ENCODE assay signal across 16 mouse cellular contexts in genomic region chr3:105408211-105408610, GRCm38 (mm10). TPM values are rescaled to one million over a fixed set of nuclear protein-coding genes. Genes with fewer than 3 reads are reported as not detected.
DNase-seq lines count a peak whose midpoint lies in the region; ATAC-seq lines count a peak whose summit lies in the region.
"Had no signal": no experiment of that assay in that cellular context is flagged by ENCODE, and none has a peak within 500 bp of the region (broad histone marks: within the 10 kb centered on the region; RNA-seq: fewer than 3 reads in every experiment).

No protein-coding gene starts in this region.

- H3K27me3 ChIP-seq in embryonic facial prominence, embryonic 12.5 days = no peaks in the 10 kb centered on the region
- 0 out of 2 replicates have a peak, but pooled peaks cover 3% of the 10 kb centered on the region for H3K27me3 ChIP-seq in hindbrain, embryonic 12.5 days
- no peaks in the 10 kb centered on the region for H3K27me3 ChIP-seq in midbrain, embryonic 16.5 days (ENCODE audit: control insufficient read depth, insufficient read depth, low read depth, low read length)

- no peak overlapping the region for H3K4me2 ChIP-seq in embryonic facial prominence, embryonic 12.5 days (replicated peaks)
- H3K4me2 ChIP-seq in hindbrain, embryonic 12.5 days (replicated peaks) = no peak overlapping the region
- no peak overlapping the region for H3K4me2 ChIP-seq in midbrain, embryonic 16.5 days (ENCODE audit: low read length)

- no peaks in the 10 kb centered on the region for H3K36me3 ChIP-seq in embryonic facial prominence, embryonic 12.5 days
- H3K36me3 ChIP-seq in hindbrain, embryonic 12.5 days = no peaks in the 10 kb centered on the region
- no peaks in the 10 kb centered on the region for H3K36me3 ChIP-seq in midbrain, embryonic 16.5 days (ENCODE audit: control insufficient read depth, insufficient read depth, low read length)

- intact Hi-C loops in heart, postnatal 14 days (cut with DNase I) = no loop called here

- peak; percentile 74 for DNase-seq in heart, adult 11 months
- DNase-seq in heart, postnatal 14 days = no peak
- no peak for DNase-seq in thymus, postnatal 10 days (ENCODE audit: low spot score in 2 of 2)
- DNase-seq in layer of hippocampus, adult 9-11 months = no peak
- no peak for DNase-seq in layer of hippocampus, adult 8-10 months (ENCODE audit: low spot score in 2 of 2)
- DNase-seq: adrenal gland, postnatal 10 days; cerebellum, postnatal 36 days; heart, adult 2 months; kidney, postnatal 4 days; liver; lung, adult 2 months had no signal

- H3K4me1 ChIP-seq in embryonic facial prominence, embryonic 12.5 days = no peaks in the 10 kb centered on the region; the same call in 1 of the 2 replicates
- H3K4me1 ChIP-seq in hindbrain, embryonic 12.5 days = peaks cover 19% of the 10 kb centered on the region
- H3K4me1 ChIP-seq in midbrain, embryonic 16.5 days (ENCODE audit: control insufficient read depth, insufficient read depth, low read length) = peaks cover 9% of the 10 kb centered on the region

- no peak overlapping the region for H3K27ac ChIP-seq in embryonic facial prominence, embryonic 12.5 days
- H3K27ac ChIP-seq in hindbrain, embryonic 12.5 days = peak overlapping the region; percentile 17; the same call in 1 of the 2 replicates
- no peak overlapping the region for H3K27ac ChIP-seq in midbrain, embryonic 16.5 days (ENCODE audit: low read length)
- H3K27ac ChIP-seq: heart, adult 2 months; macrophage had no signal

- H3K4me3 ChIP-seq in embryonic facial prominence, embryonic 12.5 days = no peak overlapping the region
- no peak overlapping the region for H3K4me3 ChIP-seq in hindbrain, embryonic 12.5 days
- no peak overlapping the region for H3K4me3 ChIP-seq in midbrain, embryonic 16.5 days (ENCODE audit: low read depth, low read length)
- H3K4me3 ChIP-seq: heart, adult 2 months had no signal

- no peak overlapping the region for H3K9ac ChIP-seq in embryonic facial prominence, embryonic 12.5 days
- no peak overlapping the region for H3K9ac ChIP-seq in hindbrain, embryonic 12.5 days
- H3K9ac ChIP-seq in midbrain, embryonic 16.5 days (ENCODE audit: low read depth, low read length) = no peak overlapping the region

- WGBS in embryonic facial prominence, embryonic 12.5 days = 58% methylated on average over 3 of the region's 3 CpGs
- 49% methylated on average over 3 of the region's 3 CpGs for WGBS in hindbrain, embryonic 12.5 days
- 33% methylated on average over 3 of the region's 3 CpGs for WGBS in midbrain, embryonic 16.5 days

- H3K9me3 ChIP-seq in embryonic facial prominence, embryonic 12.5 days = no peaks in the 10 kb centered on the region
- H3K9me3 ChIP-seq in hindbrain, embryonic 12.5 days (replicated peaks) = no peaks in the 10 kb centered on the region
- no peaks in the 10 kb centered on the region for H3K9me3 ChIP-seq in midbrain, embryonic 16.5 days (replicated peaks; ENCODE audit: control insufficient read depth, low read length, poor library complexity, severe bottlenecking)

- peak; percentile 61; the same call in 1 of the 2 replicates for ATAC-seq in embryonic facial prominence, embryonic 12.5 days (ENCODE audit: insufficient number of reproducible peaks, insufficient read depth, low FRiP score, low TSS enrichment)
- ATAC-seq in hindbrain, embryonic 12.5 days (ENCODE audit: low FRiP score) = peak; percentile 81
- ATAC-seq in midbrain, embryonic 16.5 days = peak; percentile 55
- ATAC-seq: intestine, postnatal 0 days had no signal

RNA-seq across cellular contexts. Expression of gene Kcnd3, which starts 43.9 kb away (rescaled TPM):
- total RNA-seq in heart, postnatal 14 days (2021) = 1 to 10 TPM; 4.4 to 5.2 TPM
- polyA plus RNA-seq in embryonic facial prominence, embryonic 12.5 days (2016; fragmentation: Nextera tagmentation; extraction: Ambion mirVana) = 1.0 and 1.1 TPM in 2 replicates
- 5.3 and 5.9 TPM in 2 replicates for polyA plus RNA-seq in hindbrain, embryonic 12.5 days (2016; fragmentation: Nextera tagmentation; extraction: Ambion mirVana)
- 11.6 TPM in 2 replicates for polyA plus RNA-seq in midbrain, embryonic 16.5 days (2015; fragmentation: Nextera tagmentation; extraction: Ambion mirVana)
- 10 to 100 TPM; 60.3 to 66.2 (median 63.7) TPM for total RNA-seq in layer of hippocampus, adult 8-10 months (2022)
- polyA plus RNA-seq: macrophage had no signal
